Mouse (Mus musculus) heart, adult 2 months (tissue): ENCODE data around the gene Spata21. TPM values are rescaled to one million over a fixed set of nuclear protein-coding genes. Genes with fewer than 3 reads are reported as not detected.

Source experiments
- DNase-seq, 2 experiments: peaks; one replicate each; pipeline ENCODE4 v3.0.0; 2021
- H3K27ac ChIP-seq: fragments of 200-600 bp; 2 replicates; pipeline ENCODE4 v1.8.1; 2022
- H3K27me3 ChIP-seq: fragments of 200-500 bp; 2 replicates; pipeline ENCODE4 v1.6.1; 2012; ENCODE audit warnings: mild to moderate bottlenecking, low read length, inconsistent platforms, mixed read lengths; ENCODE audit not compliant: control insufficient read depth, insufficient read depth
- H3K36me3 ChIP-seq: fragments of 200-500 bp; 2 replicates; pipeline ENCODE4 v1.6.1; 2012; ENCODE audit warnings: low read length, inconsistent platforms; ENCODE audit not compliant: control insufficient read depth, insufficient read depth
- H3K4me1 ChIP-seq: fragments of 200-500 bp; 2 replicates; pipeline ENCODE4 v1.6.1; 2011; ENCODE audit warnings: low read length; ENCODE audit not compliant: control insufficient read depth, insufficient read depth
- H3K4me3 ChIP-seq: fragments of 200-600 bp; 2 replicates; pipeline ENCODE4 v1.8.1; 2022
- H3K79me2 ChIP-seq: fragments of 200-500 bp; replicated peaks from 2 replicates; pipeline ENCODE4 v1.6.1; 2012; ENCODE audit warnings: mild to moderate bottlenecking, inconsistent platforms, low read length, moderate library complexity, mixed read lengths; ENCODE audit not compliant: control insufficient read depth, insufficient read depth
- H3K9ac ChIP-seq: fragments of 200-500 bp; 2 replicates; pipeline ENCODE4 v1.6.1; 2012; ENCODE audit warnings: low read depth, mild to moderate bottlenecking, control low read depth, inconsistent platforms, low read length, mixed read lengths
- CTCF ChIP-seq: fragments of 200-600 bp; IDR thresholded peaks from 2 replicates; pipeline ENCODE4 v1.8.1; 2022; ENCODE audit warnings: antibody characterized with exemption, mild to moderate bottlenecking, moderate library complexity
- EP300 ChIP-seq: fragments of 200-500 bp; IDR thresholded peaks from 2 replicates; pipeline ENCODE4 v1.6.1; 2011; ENCODE audit warnings: low read depth, low read length, control low read depth; ENCODE audit not compliant: insufficient read depth
- POLR2A ChIP-seq: fragments of 200-500 bp; IDR thresholded peaks from 2 replicates; pipeline ENCODE4 v1.6.1; 2011; ENCODE audit warnings: mild to moderate bottlenecking, low read depth, low read length, control low read depth; ENCODE audit not compliant: insufficient read depth
- WGBS: fragments of 180-500 bp; shearing (Covaris S2); methylation state at CpG from one replicate; pipeline ENCODE4 v1.1.7; 2018; 5-methylcytosine and 5-hydroxymethylcytosine counted together
- intact Hi-C: fragments of 180-260 bp; cut with DNase I; formaldehyde crosslinking; loops from one replicate; pipeline ENCODE4 v1.15.1; 2025
- polyA plus RNA-seq: library from polyadenylated mRNA; depleted of rRNA; stranded (reverse); fragments of >200 nt; gene quantifications from 2 replicates; pipeline ENCODE4 v1.2.3, GENCODE M21; 2012
- total RNA-seq, 2 experiments: library from RNA; stranded (reverse); gene quantifications; 2 replicates each; pipeline ENCODE4 v1.2.3; 2021

The Spata21 gene
- total and polyA plus RNA-seq, 3 experiments = 0.16 TPM; not detected in 2

DNA sequence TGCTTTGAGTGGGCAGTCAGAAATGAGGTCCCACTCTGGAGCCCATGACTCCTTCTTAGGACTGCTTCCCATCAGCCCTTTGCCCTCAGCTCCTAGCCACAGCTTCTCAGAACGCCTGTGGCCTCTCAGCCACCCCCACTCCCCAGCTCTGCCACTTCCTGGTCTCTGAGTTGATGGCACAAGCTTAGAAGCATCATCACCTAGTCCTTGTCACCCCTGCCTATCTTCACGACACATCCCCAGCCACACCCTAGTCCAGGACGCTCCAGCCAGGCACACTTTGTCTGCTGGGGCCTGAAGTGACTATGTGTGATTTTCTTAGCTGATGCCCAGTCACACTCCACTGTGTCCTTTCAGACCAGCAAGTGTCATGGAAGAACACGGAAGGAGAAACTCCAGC lies 10.8 kb downstream of the Spata21 start:
- Histone ChIP-seq H3K79me2 (no peaks in the 10 kb centered on the region), H3K27ac (no peak overlapping the region), H3K36me3 (no peaks in the 10 kb centered on the region), H3K9ac (no peak overlapping the region), H3K4me3 (no peak overlapping the region), H3K27me3 (no peaks in the 10 kb centered on the region), H3K4me1 (no peaks in the 10 kb centered on the region)
- TF ChIP-seq EP300 (no peak), POLR2A (no peak), CTCF (no peak)
- 54% methylated on average over 4 of the region's 4 CpGs for WGBS
- intact Hi-C loops = no loop called here
- DNase-seq = no peak

DNA sequence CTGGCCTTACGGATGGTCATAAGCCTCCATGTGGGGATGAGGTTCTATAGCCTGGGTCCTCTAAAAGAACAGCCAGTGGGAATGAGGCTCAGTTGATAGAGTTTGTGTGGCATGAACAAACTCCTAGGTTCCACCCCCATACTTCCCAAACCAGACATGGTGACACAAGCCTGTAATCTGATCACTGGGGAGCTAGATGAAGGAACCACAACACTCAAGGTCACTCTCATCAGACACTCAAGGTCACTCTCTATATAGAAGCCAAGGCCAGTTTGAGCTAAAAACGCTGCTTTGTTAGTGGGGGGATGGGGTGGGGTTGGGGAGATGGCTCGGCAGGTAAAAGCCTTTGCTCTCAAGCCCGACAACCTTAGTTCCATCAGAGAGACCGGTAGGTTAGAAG lies 11.8 kb downstream of the Spata21 start:
- H3K9ac ChIP-seq = no peak overlapping the region
- H3K27me3 ChIP-seq = no peaks in the 10 kb centered on the region
- no peak overlapping the region for H3K4me3 ChIP-seq
- no peaks in the 10 kb centered on the region for H3K79me2 ChIP-seq
- no peaks in the 10 kb centered on the region for H3K4me1 ChIP-seq
- H3K36me3 ChIP-seq = no peaks in the 10 kb centered on the region
- no peak for DNase-seq
- 75% methylated on average over 5 of the region's 5 CpGs for WGBS
- intact Hi-C loops = no loop called here
- no peak overlapping the region for H3K27ac ChIP-seq
- TF ChIP-seq CTCF = no peak
- no peak for TF ChIP-seq POLR2A
- TF ChIP-seq EP300 = no peak

DNA sequence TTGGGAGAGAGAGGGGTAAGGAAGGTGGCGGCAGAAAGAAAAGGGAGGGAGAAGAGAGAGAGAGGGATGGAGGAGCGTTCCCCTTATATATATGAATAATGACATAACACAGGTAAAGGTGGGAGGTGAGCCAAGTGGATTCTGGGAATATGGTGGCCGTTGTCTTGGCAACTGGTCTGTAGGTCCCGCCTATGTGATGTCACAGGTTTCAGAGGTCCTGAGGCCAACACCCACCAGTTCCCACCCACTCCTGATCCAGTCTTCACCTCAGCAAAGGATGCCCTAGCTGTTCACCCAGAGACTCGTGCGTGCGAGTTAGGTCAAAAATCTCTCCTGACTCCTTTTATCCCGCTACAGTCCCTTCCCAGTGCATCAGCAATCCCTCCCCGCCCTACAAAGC lies 13.2 kb downstream of the Spata21 start:
- WGBS = 95% methylated on average over 9 of the region's 9 CpGs
- TF ChIP-seq POLR2A = no peak
- TF ChIP-seq CTCF = no peak
- TF ChIP-seq EP300 = no peak
- Histone ChIP-seq H3K4me1 (no peaks in the 10 kb centered on the region), H3K79me2 (no peaks in the 10 kb centered on the region), H3K27me3 (no peaks in the 10 kb centered on the region), H3K4me3 (no peak overlapping the region), H3K27ac (no peak overlapping the region), H3K9ac (no peak overlapping the region), H3K36me3 (no peaks in the 10 kb centered on the region)
- intact Hi-C loops = no loop called here
- DNase-seq = no peak

DNA sequence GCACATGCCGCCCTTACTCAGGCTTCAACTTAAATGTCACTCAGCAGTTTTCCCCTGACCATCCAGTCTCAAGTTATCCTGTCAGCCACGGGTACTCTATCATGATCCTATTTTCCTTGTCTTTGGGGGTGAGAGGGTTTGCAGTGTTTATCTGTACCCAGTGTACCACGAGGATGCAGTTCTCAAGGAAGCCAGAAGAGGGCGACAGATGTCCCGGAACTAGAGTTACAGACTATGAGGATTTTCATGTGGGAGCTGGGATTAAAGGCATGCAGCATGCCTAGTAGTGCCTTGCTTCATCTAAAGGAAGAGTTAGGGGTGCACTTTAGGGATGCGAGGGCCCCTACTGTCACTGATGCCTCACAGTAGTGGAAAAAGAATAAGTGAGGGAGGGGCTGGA lies 13.7 kb downstream of the Spata21 start:
- no peak overlapping the region for H3K9ac ChIP-seq
- TF ChIP-seq POLR2A (no peak), CTCF (peak; percentile 58)
- H3K27me3 ChIP-seq = no peaks in the 10 kb centered on the region
- H3K79me2 ChIP-seq = no peaks in the 10 kb centered on the region
- WGBS = 63% methylated on average over 6 of the region's 6 CpGs
- no peak overlapping the region for H3K4me3 ChIP-seq
- intact Hi-C loops = no loop called here
- no peak for DNase-seq
- H3K27ac ChIP-seq = no peak overlapping the region
- no peaks in the 10 kb centered on the region for H3K4me1 ChIP-seq
- no peaks in the 10 kb centered on the region for H3K36me3 ChIP-seq

DNA sequence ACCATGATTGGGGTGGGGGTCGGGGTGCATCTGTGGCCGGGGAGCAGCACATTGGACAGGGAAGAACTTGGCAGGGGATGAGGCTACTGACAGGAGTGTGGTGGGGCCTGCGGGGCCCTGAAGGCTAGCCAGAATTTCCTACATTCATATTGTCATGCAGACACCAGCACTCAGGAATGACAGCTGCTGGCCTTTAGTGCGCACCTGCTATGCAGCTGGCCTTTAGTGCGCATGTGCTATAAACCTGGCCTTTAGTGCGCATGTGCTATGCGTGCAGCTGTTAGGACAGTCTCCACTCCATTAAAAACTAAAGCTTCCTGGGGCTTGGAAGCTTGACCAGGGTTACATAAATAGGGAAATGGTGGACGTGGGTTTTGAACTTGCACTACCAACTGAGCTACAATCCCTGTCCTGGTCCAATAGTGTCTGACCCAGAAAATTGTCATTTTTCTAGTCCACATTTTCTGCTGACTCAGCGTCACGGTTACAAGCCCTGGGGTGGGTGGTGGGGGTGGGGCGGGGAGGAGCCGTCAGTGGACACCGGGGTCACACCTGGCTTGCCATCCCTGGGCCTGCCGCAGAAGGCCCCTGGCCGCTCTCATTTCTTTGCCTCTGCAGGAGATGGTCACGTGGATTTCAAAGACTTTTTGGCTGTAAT lies 18.5 kb downstream of the Spata21 start:
- Histone ChIP-seq H3K79me2 (no peaks in the 10 kb centered on the region), H3K27ac (no peak overlapping the region), H3K4me3 (no peak overlapping the region), H3K27me3 (no peaks in the 10 kb centered on the region), H3K4me1 (no peaks in the 10 kb centered on the region), H3K9ac (no peak overlapping the region), H3K36me3 (no peaks in the 10 kb centered on the region)
- DNase-seq = no peak
- TF ChIP-seq CTCF = no peak
- no peak for TF ChIP-seq POLR2A
- no peak for TF ChIP-seq EP300
- intact Hi-C loops = no loop called here
- 83% methylated on average over 16 of the region's 16 CpGs for WGBS

DNA sequence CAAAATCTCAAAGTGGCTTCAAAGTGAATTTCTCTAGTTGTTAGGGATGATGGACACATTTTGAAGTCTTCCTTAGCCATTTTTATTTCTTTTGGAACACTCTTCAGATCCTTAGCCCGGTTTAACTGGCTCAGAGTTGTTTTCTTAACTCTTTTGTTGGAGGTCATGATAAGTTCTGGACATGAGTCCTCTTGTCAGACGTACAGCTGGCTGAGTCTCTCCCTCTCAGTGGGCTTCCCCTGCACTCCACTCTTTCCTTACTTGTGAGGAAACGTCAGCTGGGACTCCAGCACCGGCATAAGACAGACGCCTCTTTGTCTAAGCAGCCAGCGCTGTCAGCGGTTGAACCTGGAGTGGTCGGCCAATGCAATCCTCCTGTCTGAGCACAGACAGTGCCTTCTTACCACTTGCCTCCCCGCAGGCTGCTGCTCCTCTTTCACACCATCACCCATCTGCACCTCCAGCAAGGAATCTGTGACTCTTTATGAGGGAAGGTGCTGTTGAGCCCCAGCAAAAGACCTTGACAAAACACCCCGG lies 20.1 kb downstream of the Spata21 start:
- DNase-seq = no peak
- no peak overlapping the region for H3K9ac ChIP-seq
- no peaks in the 10 kb centered on the region for H3K4me1 ChIP-seq
- H3K79me2 ChIP-seq = no peaks in the 10 kb centered on the region
- H3K27ac ChIP-seq = no peak overlapping the region
- H3K27me3 ChIP-seq = no peaks in the 10 kb centered on the region
- no peak for TF ChIP-seq POLR2A
- TF ChIP-seq EP300 = no peak
- no peak overlapping the region for H3K4me3 ChIP-seq
- WGBS = 17% methylated on average over 10 of the region's 10 CpGs
- intact Hi-C loops = no loop called here
- H3K36me3 ChIP-seq = no peaks in the 10 kb centered on the region
